Mouse (Mus musculus) liver, embryonic 14.5 days (tissue): ENCODE measurements around the gene Cdkn1b. TPM values are rescaled to one million over a fixed set of nuclear protein-coding genes. Genes with fewer than 3 reads are reported as not detected.
A peak's percentile ranks its signal among the peaks of the same experiment; 100 is the strongest.

Source experiments
- ATAC-seq: fragments of 200-750 bp; cut with Nextera tagmentation; 2 replicates; pipeline ENCODE4 v1.8.0; 2017; ENCODE audit warnings: moderate number of reproducible peaks, mild to moderate bottlenecking, moderate library complexity; ENCODE audit not compliant: insufficient read depth
- DNase-seq, 3 experiments: peaks; one replicate each; pipeline ENCODE4 v3.0.0-alpha.2; 2012 to 2013; ENCODE audit warnings: low read depth in 3 of 3, low spot score in 3 of 3
- H3K27ac ChIP-seq: fragments of 300-500 bp; sonication (generic); 2 replicates; pipeline ENCODE4 v1.5.1; 2014; ENCODE audit warnings: moderate library complexity, mild to moderate bottlenecking, control low read depth, inconsistent platforms
- H3K27me3 ChIP-seq: fragments of 300-500 bp; sonication (generic); 2 replicates; pipeline ENCODE4 v1.6.1; 2014; ENCODE audit warnings: mild to moderate bottlenecking, low read length, moderate library complexity; ENCODE audit not compliant: control insufficient read depth, insufficient read depth
- H3K36me3 ChIP-seq: fragments of 300-500 bp; sonication (generic); replicated peaks from 2 replicates; pipeline ENCODE4 v1.6.1; 2014; ENCODE audit warnings: low read depth; ENCODE audit not compliant: control insufficient read depth, insufficient read depth
- H3K4me1 ChIP-seq, 2 experiments: fragments of 200-500 bp in 1 of 2; fragments of 300-500 bp in 1 of 2; sonication (generic) in 1 of 2; replicated peaks; 2 replicates each; pipeline ENCODE4 v1.6.1; 2012 to 2014; ENCODE audit warnings: antibody characterized with exemption in 1 of 2, inconsistent platforms in 1 of 2, low read length in 1 of 2; ENCODE audit not compliant: control insufficient read depth in 2 of 2, insufficient read depth in 2 of 2
- H3K4me2 ChIP-seq: fragments of 300-500 bp; sonication (generic); 2 replicates; pipeline ENCODE4 v1.6.1; 2014; ENCODE audit warnings: low read depth, mild to moderate bottlenecking, control low read depth, moderate library complexity
- H3K4me3 ChIP-seq, 2 experiments: fragments of 200-500 bp in 1 of 2; fragments of 300-500 bp in 1 of 2; sonication (generic) in 1 of 2; 2 replicates each; pipeline ENCODE4 v1.5.1; 2012 to 2014; ENCODE audit warnings: low read depth in 2 of 2, low read length in 2 of 2, mild to moderate bottlenecking in 2 of 2, control low read depth in 1 of 2, inconsistent platforms in 1 of 2, moderate library complexity in 1 of 2; ENCODE audit not compliant: insufficient read depth in 1 of 2
- H3K9ac ChIP-seq: fragments of 300-500 bp; sonication (generic); replicated peaks from 2 replicates; pipeline ENCODE4 v1.6.1; 2014; ENCODE audit warnings: mild to moderate bottlenecking, control low read depth, moderate library complexity
- H3K9me3 ChIP-seq: fragments of 300-500 bp; sonication (generic); 2 replicates; pipeline ENCODE4 v1.6.1; 2016; ENCODE audit warnings: low read length, mixed read lengths; ENCODE audit not compliant: control insufficient read depth
- CTCF ChIP-seq: IDR thresholded peaks from 2 replicates; pipeline ENCODE4 v1.5.1; 2016; ENCODE audit warnings: antibody characterized with exemption, low read depth, control low read depth
- EP300 ChIP-seq: IDR thresholded peaks from 2 replicates; pipeline ENCODE4 v1.6.1; 2016; ENCODE audit warnings: antibody characterized with exemption, low read depth
- WGBS: fragments of 180-500 bp; shearing (Covaris S2); extraction: QIAGEN DNeasy Blood & Tissue Kit; methylation state at CpG from one replicate; pipeline ENCODE4 v1.1.7; 2014; ENCODE audit not compliant: insufficient replicate concordance; 5-methylcytosine and 5-hydroxymethylcytosine counted together
- polyA plus RNA-seq, 2 experiments: library from polyadenylated mRNA; depleted of rRNA in 1 of 2; stranded (reverse) in 1 of 2; unstranded in 1 of 2; fragments of >200 nt; fragmentation: Nextera tagmentation in 1 of 2; extraction: Ambion mirVana in 1 of 2; gene quantifications; 2 replicates each; pipeline versions ENCODE4 v1.2.1 to v1.2.3; 2012 to 2014

Cdkn1b gene
- polyA plus RNA-seq, 2 experiments = 12.2 to 12.6 TPM

- Histone ChIP-seq H3K9ac (no peak overlapping the region), H3K27ac (no peak overlapping the region), H3K4me2 (no peak overlapping the region), H3K4me3 (no peak overlapping the region), H3K9me3 (no peaks in the 10 kb centered on the region), H3K27me3 (peaks cover 2% of the 10 kb centered on the region; the same call in 1 of the 2 replicates), H3K4me1 (no peaks in the 10 kb centered on the region; a peak in 2 of 4 replicates), H3K36me3 (no peaks in the 10 kb centered on the region)
- WGBS = 66% methylated on average over 1 of the region's 1 CpGs
- no peak for ATAC-seq
- no peak for DNase-seq
- no peak for TF ChIP-seq CTCF
- no peak for TF ChIP-seq EP300
Observed at GRCm38 (mm10) chr6:134889763-134890162, 30.4 kb upstream of the Cdkn1b start.

- 67% methylated on average over 7 of the region's 7 CpGs for WGBS
- Histone ChIP-seq H3K36me3 (no peaks in the 10 kb centered on the region), H3K4me2 (no peak overlapping the region), H3K9me3 (no peaks in the 10 kb centered on the region), H3K4me1 (no peaks in the 10 kb centered on the region; a peak in 2 of 4 replicates), H3K9ac (no peak overlapping the region), H3K4me3 (no peak overlapping the region), H3K27me3 (peaks cover 2% of the 10 kb centered on the region; the same call in 1 of the 2 replicates), H3K27ac (no peak overlapping the region)
- TF ChIP-seq EP300 = no peak
- no peak for TF ChIP-seq CTCF
- ATAC-seq (no peak), DNase-seq (no peak)
Observed at GRCm38 (mm10) chr6:134890436-134890835, 29.8 kb upstream of the Cdkn1b start.

GRCm38 (mm10) chr6:134896570-134897436 lies 23.4 kb upstream of the Cdkn1b start:
- Histone ChIP-seq H3K9ac (peak overlapping the region; percentile 99), H3K27ac (peak overlapping the region; percentile 99), H3K36me3 (no peaks in the 10 kb centered on the region), H3K4me2 (peak overlapping the region; percentile 98), H3K4me3 (peak overlapping the region; percentile 62 to 80), H3K4me1 (peaks cover 9% of the 10 kb centered on the region in 2 experiments), H3K9me3 (no peaks in the 10 kb centered on the region), H3K27me3 (no peaks in the 10 kb centered on the region)
- peak in 1 of 3 experiments; percentile 26 for DNase-seq
- WGBS = 38% methylated on average over 15 of the region's 15 CpGs
- ATAC-seq = no peak
- TF ChIP-seq EP300 = no peak
- no peak for TF ChIP-seq CTCF

- WGBS = under 1% methylated on average over 38 of the region's 38 CpGs
Observed at GRCm38 (mm10) chr6:134897443-134898094, 22.6 kb upstream of the Cdkn1b start.

More at GRCm38 (mm10) chr6:134897443-134898094, 22.6 kb upstream of the Cdkn1b start:
- TF ChIP-seq EP300 = peak; percentile 70
- TF ChIP-seq CTCF = no peak
- Histone ChIP-seq H3K4me2 (peak overlapping the region; percentile 98), H3K27me3 (no peaks in the 10 kb centered on the region), H3K36me3 (no peaks in the 10 kb centered on the region), H3K4me3 (peak overlapping the region; percentile 78 to 80), H3K9ac (peak overlapping the region; percentile 99), H3K9me3 (no peaks in the 10 kb centered on the region), H3K4me1 (peaks cover 9 to 11% of the 10 kb centered on the region in 2 experiments), H3K27ac (peak overlapping the region; percentile 99)
- DNase-seq (peak; percentile 88 to 93 (median 93)), ATAC-seq (peak; percentile 90)
